In the genomic region with DNA sequence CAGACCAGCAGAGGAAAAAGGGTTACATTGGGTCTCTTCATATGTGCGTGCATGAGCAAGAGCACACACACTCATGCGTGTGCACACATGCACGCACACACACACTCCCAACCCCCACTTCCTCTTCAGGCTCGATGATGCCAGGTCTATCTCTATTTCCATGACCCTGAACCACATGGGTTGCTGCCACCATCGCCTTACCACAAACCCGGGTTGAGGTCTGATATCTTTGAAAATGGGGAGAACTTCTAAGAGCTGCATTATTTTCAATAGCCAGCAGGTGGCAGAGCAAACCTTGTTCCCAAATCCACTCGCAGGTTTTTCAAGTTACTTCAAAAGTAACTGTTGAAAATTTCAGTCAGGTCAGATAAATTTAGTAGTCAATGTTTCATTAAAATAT, we compare ENCODE assay signal across 10 mouse cellular contexts.
A peak's percentile ranks its signal among the peaks of the same experiment; 100 is the strongest.
DNase-seq lines count a peak whose midpoint lies in the region; ATAC-seq and TF ChIP-seq lines count a peak whose summit lies in the region.
"Had no signal": no experiment of that assay in that cellular context is flagged by ENCODE, and none has a peak within 500 bp of the region (broad histone marks: within the 10 kb centered on the region; RNA-seq: fewer than 3 reads in every experiment).

No protein-coding gene starts in this region.

- H3K27ac ChIP-seq in heart, adult 2 months = no peak overlapping the region
- H3K27ac ChIP-seq in heart, embryonic 12.5 days (ENCODE audit: poor library complexity, severe bottlenecking) = no peak overlapping the region
- H3K27ac ChIP-seq: embryonic facial prominence, embryonic 15.5 days; limb, embryonic 15.5 days had no signal

- ATAC-seq in heart, embryonic 12.5 days (ENCODE audit: insufficient number of reproducible peaks, low FRiP score) = no peak
- ATAC-seq in activated CD4-positive, CD25-positive, alpha-beta regulatory T cell, adult 4 months = no peak

- no peak overlapping the region for H3K4me2 ChIP-seq in heart, embryonic 12.5 days
- H3K4me2 ChIP-seq: embryonic facial prominence, embryonic 15.5 days; limb, embryonic 15.5 days had no signal

- no peaks in the 10 kb centered on the region for H3K36me3 ChIP-seq in heart, adult 2 months (ENCODE audit: control insufficient read depth, insufficient read depth, low read length)
- H3K36me3 ChIP-seq in heart, embryonic 12.5 days = no peaks in the 10 kb centered on the region
- H3K36me3 ChIP-seq: embryonic facial prominence, embryonic 15.5 days; limb, embryonic 15.5 days had no signal

- H3K9me3 ChIP-seq in heart, embryonic 12.5 days (replicated peaks) = no peaks in the 10 kb centered on the region
- H3K9me3 ChIP-seq: embryonic facial prominence, embryonic 15.5 days; limb, embryonic 15.5 days had no signal

- peak; percentile 92 for TF ChIP-seq CTCF in heart, adult 2 months (IDR thresholded peaks at IDR 0.05)
- peak; percentile 62; the same call in 1 of the 2 replicates for TF ChIP-seq CTCF in brain, embryonic 14.5 days (IDR thresholded peaks at IDR 0.05; ENCODE audit: borderline replicate concordance, extremely low read depth, insufficient read depth, insufficient read length)

- no peak overlapping the region for H3K9ac ChIP-seq in heart, adult 2 months (ENCODE audit: low read depth, low read length)
- H3K9ac ChIP-seq in heart, embryonic 12.5 days = no peak overlapping the region
- H3K9ac ChIP-seq: embryonic facial prominence, embryonic 15.5 days; limb, embryonic 15.5 days had no signal

- intact Hi-C loops in heart, adult 2 months (cut with DNase I) = loop anchor here (1.0 to 10.0 kb wide), 4 partner anchors 129 to 827 kb away; no protein-coding TSS in a partner anchor

- H3K79me2 ChIP-seq in heart, adult 2 months (replicated peaks; ENCODE audit: control insufficient read depth, insufficient read depth, low read length) = no peaks in the 10 kb centered on the region

- WGBS in heart, adult 2 months = 27% methylated on average over 7 of the region's 7 CpGs
- 31% methylated on average over 7 of the region's 7 CpGs for WGBS in heart, embryonic 12.5 days

- H3K27me3 ChIP-seq in heart, adult 2 months (ENCODE audit: control insufficient read depth, insufficient read depth, low read length) = peaks cover 2% of the 10 kb centered on the region; the same call in 1 of the 2 replicates
- peaks cover 53% of the 10 kb centered on the region for H3K27me3 ChIP-seq in heart, embryonic 12.5 days (replicated peaks)

- no peak overlapping the region for H3K4me3 ChIP-seq in heart, adult 2 months
- no peak overlapping the region for H3K4me3 ChIP-seq in heart, embryonic 12.5 days
- H3K4me3 ChIP-seq: embryonic facial prominence, embryonic 15.5 days; limb, embryonic 15.5 days had no signal

- TF ChIP-seq POLR2A in heart, adult 2 months (IDR thresholded peaks at IDR 0.05; ENCODE audit: insufficient read depth, low read depth, low read length) = no peak
- TF ChIP-seq POLR2A in brain, embryonic 14.5 days (IDR thresholded peaks at IDR 0.05; ENCODE audit: borderline replicate concordance, extremely low read depth, insufficient read depth, insufficient read length, poor library complexity, severe bottlenecking) = no peak

- no peak for TF ChIP-seq EP300 in heart, adult 2 months (IDR thresholded peaks at IDR 0.05; ENCODE audit: insufficient read depth, low read depth, low read length)

- peak in 1 of 2 experiments; percentile 40 for DNase-seq in heart, adult 2 months
- peak; percentile 59 for DNase-seq in right cerebral cortex, postnatal 4 days
- DNase-seq in right cerebral cortex, postnatal 25 days = no peak
- peak; percentile 80 for DNase-seq in brain, embryonic 14.5 days (ENCODE audit: low read depth)
- peak; percentile 59 for DNase-seq in heart, postnatal 4 days
- DNase-seq in natural killer cell, adult 2 months (ENCODE audit: low spot score in 2 of 2) = peak; percentile 48 to 61

- peaks cover 3% of the 10 kb centered on the region for H3K4me1 ChIP-seq in heart, adult 2 months (ENCODE audit: control insufficient read depth, insufficient read depth, low read length)
- H3K4me1 ChIP-seq in heart, embryonic 12.5 days (replicated peaks) = peaks cover 6% of the 10 kb centered on the region
